Mouse (Mus musculus) adrenal gland, adult 2 months (tissue): ENCODE data around the gene Prdm4. TPM values are rescaled to one million over a fixed set of nuclear protein-coding genes. Genes with fewer than 3 reads are reported as not detected.

Experiments used
- DNase-seq: peaks from one replicate; pipeline ENCODE4 v3.0.0; 2021
- polyA plus RNA-seq: library from polyadenylated mRNA; depleted of rRNA; stranded (reverse); fragments of >200 nt; gene quantifications from 2 replicates; pipeline ENCODE4 v1.2.3, GENCODE M21; 2012; rRNA removed
- total RNA-seq, 2 experiments: library from RNA; stranded (reverse); gene quantifications; 2 replicates each; pipeline ENCODE4 v1.2.3; 2021

Gene Prdm4
- total and polyA plus RNA-seq, 3 experiments: 13.2 to 17.0 (median 15.3) TPM

- DNase-seq: peak; percentile 95
Measured at GRCm38 (mm10) chr10:85871698-85872478, 45.1 kb downstream of the Prdm4 start.

- no peak for DNase-seq
Measured at GRCm38 (mm10) chr10:85846105-85846862, 70.7 kb downstream of the Prdm4 start.

Other genes with a start within 250 kb of the Prdm4 start
- gene Pwp1, start 87.6 kb downstream of the Prdm4 start, total RNA-seq: 10 to 100 TPM; 18.0 to 19.9 TPM
- 3.8 and 4.6 TPM in 2 replicates for gene Pwp1, start 87.6 kb downstream of the Prdm4 start, polyA plus RNA-seq
- not detected for gene Ascl4, start 10.5 kb upstream of the Prdm4 start, total RNA-seq
- 0.07 TPM in 1 of 2 replicates, not detected in the other for gene Ascl4, start 10.5 kb upstream of the Prdm4 start, polyA plus RNA-seq
- 100 to 1,000 TPM in 1 of 2 experiments, 10 to 100 TPM in 1; 90.9 to 134 TPM for gene Rtcb, start 40.7 kb upstream of the Prdm4 start, total RNA-seq
- 16.2 and 19.8 TPM in 2 replicates for gene Rtcb, start 40.7 kb upstream of the Prdm4 start, polyA plus RNA-seq
- 1 to 10 TPM in 1 of 2 experiments, not detected in 1; 1.4 TPM for gene Bpifc, start 94.8 kb upstream of the Prdm4 start, total RNA-seq
- gene Bpifc, start 94.8 kb upstream of the Prdm4 start, polyA plus RNA-seq: 0.31 TPM in 1 of 2 replicates, not detected in the other
- 10 to 100 TPM; 21.4 to 24.7 TPM for gene Fbxo7, start 104.8 kb upstream of the Prdm4 start, total RNA-seq
- 13.5 and 16.6 TPM in 2 replicates for gene Fbxo7, start 104.8 kb upstream of the Prdm4 start, polyA plus RNA-seq